Mouse (Mus musculus) myocyte (in vitro differentiated cells): Measurements from ENCODE around the gene Apbb1ip. TPM values are rescaled to one million over a fixed set of nuclear protein-coding genes. Genes with fewer than 3 reads are reported as not detected.

Experiments
- H3K27me3 ChIP-seq: one replicate; pipeline ENCODE4 v1.6.1; 2011; ENCODE audit not compliant: control insufficient read depth, insufficient read depth, insufficient read length
- H3K36me3 ChIP-seq: one replicate; pipeline ENCODE4 v1.6.1; 2011; ENCODE audit not compliant: control insufficient read depth, insufficient read depth
- H3K4me2 ChIP-seq: one replicate; pipeline ENCODE4 v1.6.1; 2011; ENCODE audit warnings: low read depth, control low read depth
- H3K4me3 ChIP-seq: one replicate; pipeline ENCODE4 v1.5.1; 2011; ENCODE audit warnings: mild to moderate bottlenecking, control low read depth, moderate library complexity
- H3K79me2 ChIP-seq: one replicate; pipeline ENCODE4 v1.6.1; 2011; ENCODE audit not compliant: control insufficient read depth, insufficient read depth
- H3ac ChIP-seq: one replicate; pipeline ENCODE4 v1.6.1; 2011; ENCODE audit not compliant: control insufficient read depth, insufficient read length
- CEBPB ChIP-seq: IDR thresholded peaks from 2 replicates; pipeline ENCODE4 v1.6.1; 2011; ENCODE audit warnings: mild to moderate bottlenecking, moderate library complexity; ENCODE audit not compliant: poor library complexity, insufficient read depth, severe bottlenecking
- E2F4 ChIP-seq: IDR thresholded peaks from one replicate; pipeline ENCODE4 v1.6.1; 2011; ENCODE audit warnings: mild to moderate bottlenecking, control low read depth, moderate library complexity; ENCODE audit not compliant: insufficient read depth
- MAX ChIP-seq: IDR thresholded peaks from one replicate; pipeline ENCODE4 v1.6.1; 2011; ENCODE audit warnings: low read depth, mild to moderate bottlenecking, control low read depth
- MYOD1 ChIP-seq, 3 experiments: IDR thresholded peaks; one replicate each; pipeline ENCODE4 v1.6.1; 2011; ENCODE audit warnings: control low read depth in 2 of 3, low read depth in 2 of 3, mild to moderate bottlenecking in 2 of 3, moderate library complexity in 1 of 3; ENCODE audit not compliant: insufficient read length in 2 of 3, control insufficient read depth in 1 of 3
- MYOG ChIP-seq, 3 experiments: IDR thresholded peaks; one replicate each; pipeline ENCODE4 v1.6.1; 2011; ENCODE audit warnings: control low read depth in 2 of 3, low read depth in 2 of 3, mild to moderate bottlenecking in 2 of 3; ENCODE audit not compliant: insufficient read length in 2 of 3, control insufficient read depth in 1 of 3, insufficient read depth in 1 of 3
- POLR2A ChIP-seq: IDR thresholded peaks from one replicate; pipeline ENCODE4 v1.6.1; 2011; ENCODE audit warnings: low read depth, mild to moderate bottlenecking, control low read depth, moderate library complexity; ENCODE audit not compliant: insufficient read length
- POLR2AphosphoS2 ChIP-seq: IDR thresholded peaks from one replicate; pipeline ENCODE4 v1.6.1; 2011; ENCODE audit warnings: low read depth, control low read depth; ENCODE audit not compliant: insufficient read length
- REST ChIP-seq: IDR thresholded peaks from one replicate; pipeline ENCODE4 v1.6.1; 2011; ENCODE audit warnings: mild to moderate bottlenecking, control low read depth, moderate library complexity; ENCODE audit not compliant: insufficient read depth, insufficient read length
- SRF ChIP-seq: IDR thresholded peaks from one replicate; pipeline ENCODE4 v1.6.1; 2011; ENCODE audit warnings: low read depth; ENCODE audit not compliant: control insufficient read depth, insufficient read length
- TCF12 ChIP-seq: IDR thresholded peaks from one replicate; pipeline ENCODE4 v1.6.1; 2011; ENCODE audit warnings: mild to moderate bottlenecking, control low read depth; ENCODE audit not compliant: poor library complexity, insufficient read depth, severe bottlenecking
- TCF3 ChIP-seq: IDR thresholded peaks from one replicate; pipeline ENCODE4 v1.6.1; 2011; ENCODE audit warnings: low read depth, control low read depth; ENCODE audit not compliant: insufficient read length
- USF1 ChIP-seq: IDR thresholded peaks from one replicate; pipeline ENCODE4 v1.6.1; 2011; ENCODE audit warnings: low read depth, mild to moderate bottlenecking, control low read depth, moderate library complexity
- polyA plus RNA-seq: library from polyadenylated mRNA; unstranded; fragments of >200 nt; fragmentation: generic; extraction: Trizol; gene quantifications from one replicate; pipeline ENCODE4 v1.2.1, GENCODE M21; 2012; ENCODE audit warnings: missing spikeins

The Apbb1ip gene
- polyA plus RNA-seq: 4.9 TPM

DNA sequence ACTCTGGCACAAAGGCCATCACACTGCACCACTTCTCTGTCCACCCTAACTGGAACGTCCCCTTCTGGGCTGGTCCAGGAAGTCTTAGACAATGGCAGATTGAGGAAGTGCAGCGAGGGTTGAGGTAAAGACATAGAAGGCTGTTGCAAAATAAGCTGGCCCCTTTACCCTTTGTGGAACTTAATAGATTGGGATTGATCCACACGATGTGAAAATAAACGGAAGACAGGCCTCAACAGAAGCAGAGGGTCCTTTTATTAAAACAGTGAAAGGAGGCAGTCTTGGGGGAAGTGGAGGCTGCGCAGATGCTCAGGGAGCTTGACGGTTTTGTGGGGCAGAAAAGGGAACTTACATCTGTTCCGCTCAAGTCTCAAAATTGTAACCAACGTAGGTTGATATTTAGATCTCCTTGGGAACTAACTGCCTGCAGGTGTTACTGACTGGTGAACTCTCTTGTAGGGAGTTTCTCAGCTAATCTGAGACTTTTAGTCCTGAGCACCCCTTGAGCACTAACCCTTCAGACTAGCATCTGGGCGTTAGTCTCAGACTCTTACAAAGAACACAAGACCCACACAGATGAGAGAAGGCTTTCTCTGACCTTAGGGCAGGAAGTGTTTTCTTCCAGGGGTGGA is at the start of gene Apbb1ip:
Gene Apbb1ip, plus strand, starts transcription at position 546 of the 632 bp plus-strand sequence.
- Histone ChIP-seq H3K4me3 (peak within 1 kb of the TSS; percentile 29), H3K79me2 (no peaks in the 10 kb centered on the region), H3K27me3 (no peaks in the 10 kb centered on the region), H3K36me3 (no peaks in the 10 kb centered on the region), H3K4me2 (peak within 1 kb of the TSS; percentile 68), H3ac (no peak within 1 kb of the TSS)
- TF ChIP-seq MYOG (IDR thresholded peaks at IDR 0.05; ENCODE audit: control insufficient read depth in 1 of 3, insufficient read depth in 1 of 3, insufficient read length in 2 of 3, low read depth in 2 of 3) (no peak), USF1 (no peak), SRF (no peak), E2F4 (no peak), TCF12 (no peak), POLR2A (no peak), REST (no peak), CEBPB (no peak), TCF3 (no peak), MYOD1 (IDR thresholded peaks at IDR 0.05; ENCODE audit: control insufficient read depth in 1 of 3, insufficient read length in 2 of 3, low read depth in 2 of 3) (no peak), MAX (no peak), POLR2AphosphoS2 (no peak)

- no peak overlapping the region for H3ac ChIP-seq
- no peak for TF ChIP-seq TCF12
- no peak for TF ChIP-seq MYOG (IDR thresholded peaks at IDR 0.05; ENCODE audit: control insufficient read depth in 1 of 3, insufficient read depth in 1 of 3, insufficient read length in 2 of 3, low read depth in 2 of 3)
- TF ChIP-seq TCF3: no peak
- TF ChIP-seq MYOD1 (IDR thresholded peaks at IDR 0.05; ENCODE audit: control insufficient read depth in 1 of 3, insufficient read length in 2 of 3, low read depth in 2 of 3): no peak
- no peak for TF ChIP-seq USF1
- TF ChIP-seq POLR2A: no peak
- no peak for TF ChIP-seq REST
- no peak for TF ChIP-seq POLR2AphosphoS2
- no peak for TF ChIP-seq SRF
- TF ChIP-seq E2F4: no peak
- TF ChIP-seq MAX: no peak
- no peak for TF ChIP-seq CEBPB
- H3K27me3 ChIP-seq: no peaks in the 10 kb centered on the region
- no peak overlapping the region for H3K4me3 ChIP-seq
- no peaks in the 10 kb centered on the region for H3K36me3 ChIP-seq
- no peaks in the 10 kb centered on the region for H3K79me2 ChIP-seq
- no peak overlapping the region for H3K4me2 ChIP-seq
These were observed 46.8 kb upstream of the Apbb1ip start for GRCm38 (mm10) chr2:22727113-22727512.

DNA sequence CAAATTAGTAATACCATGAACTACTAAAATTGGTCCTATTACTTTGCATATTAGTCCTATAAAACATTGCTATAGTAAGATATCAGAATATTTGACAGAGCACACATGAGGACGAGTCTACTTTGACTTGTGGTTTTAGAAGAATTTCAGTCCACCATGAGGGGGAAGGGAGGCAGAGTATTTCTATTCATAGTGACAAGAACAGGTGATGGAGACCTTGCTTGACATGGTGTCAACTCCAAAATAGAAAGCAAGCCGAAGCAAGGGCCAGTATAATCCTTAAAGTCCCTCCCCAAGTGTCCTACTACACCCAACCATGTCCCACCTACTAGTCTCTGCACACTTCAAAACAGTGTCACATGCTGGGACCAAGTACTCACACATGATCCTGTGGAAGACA is 37.8 kb upstream of the Apbb1ip start:
- Histone ChIP-seq H3K4me2 (no peak overlapping the region), H3K4me3 (no peak overlapping the region), H3ac (no peak overlapping the region), H3K36me3 (no peaks in the 10 kb centered on the region), H3K27me3 (no peaks in the 10 kb centered on the region), H3K79me2 (no peaks in the 10 kb centered on the region)
- peak; percentile 34 to 71 (median 61) for TF ChIP-seq MYOD1 (IDR thresholded peaks at IDR 0.05; ENCODE audit: control insufficient read depth in 1 of 3, insufficient read length in 2 of 3, low read depth in 2 of 3)
- no peak for TF ChIP-seq POLR2A
- TF ChIP-seq USF1: peak; percentile 24
- TF ChIP-seq MYOG (IDR thresholded peaks at IDR 0.05; ENCODE audit: control insufficient read depth in 1 of 3, insufficient read depth in 1 of 3, insufficient read length in 2 of 3, low read depth in 2 of 3): peak in 1 of 3 experiments; percentile 42

DNA sequence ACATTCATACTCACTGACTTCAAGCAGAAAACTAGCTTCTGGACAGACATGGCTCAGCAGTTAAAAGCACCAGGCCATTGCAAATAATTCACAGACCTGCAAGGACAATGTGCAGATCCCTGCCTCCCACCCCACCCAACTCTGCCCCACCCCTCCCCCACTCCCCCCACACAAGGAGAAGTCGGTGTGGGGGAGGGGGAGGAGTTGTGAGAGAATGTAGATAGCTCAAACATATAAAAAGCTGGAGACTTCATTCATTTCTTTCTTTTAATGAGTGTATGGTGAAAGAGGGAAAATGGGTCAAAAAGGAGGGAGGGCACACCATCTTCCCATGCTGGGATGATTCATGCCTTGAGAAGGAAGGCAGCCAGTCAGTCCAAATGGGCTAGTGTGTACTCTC is 34.5 kb upstream of the Apbb1ip start:
- Histone ChIP-seq H3K27me3 (no peaks in the 10 kb centered on the region), H3K79me2 (no peaks in the 10 kb centered on the region), H3K4me2 (no peak overlapping the region), H3ac (no peak overlapping the region), H3K36me3 (no peaks in the 10 kb centered on the region), H3K4me3 (no peak overlapping the region)
- TF ChIP-seq POLR2AphosphoS2: no peak
- no peak for TF ChIP-seq USF1
- TF ChIP-seq TCF12: no peak
- no peak for TF ChIP-seq E2F4
- TF ChIP-seq MYOG (IDR thresholded peaks at IDR 0.05; ENCODE audit: control insufficient read depth in 1 of 3, insufficient read depth in 1 of 3, insufficient read length in 2 of 3, low read depth in 2 of 3): no peak
- no peak for TF ChIP-seq MAX
- no peak for TF ChIP-seq REST
- no peak for TF ChIP-seq SRF
- no peak for TF ChIP-seq CEBPB
- no peak for TF ChIP-seq POLR2A
- TF ChIP-seq MYOD1 (IDR thresholded peaks at IDR 0.05; ENCODE audit: control insufficient read depth in 1 of 3, insufficient read length in 2 of 3, low read depth in 2 of 3): no peak
- TF ChIP-seq TCF3: no peak

GRCm38 (mm10) chr2:22740441-22740840 is 33.5 kb upstream of the Apbb1ip start:
- H3ac ChIP-seq: no peak overlapping the region
- H3K4me3 ChIP-seq: no peak overlapping the region
- no peak overlapping the region for H3K4me2 ChIP-seq
- no peaks in the 10 kb centered on the region for H3K36me3 ChIP-seq
- TF ChIP-seq POLR2AphosphoS2 (no peak), MYOD1 (IDR thresholded peaks at IDR 0.05; ENCODE audit: control insufficient read depth in 1 of 3, insufficient read length in 2 of 3, low read depth in 2 of 3) (no peak), REST (no peak), MYOG (IDR thresholded peaks at IDR 0.05; ENCODE audit: control insufficient read depth in 1 of 3, insufficient read depth in 1 of 3, insufficient read length in 2 of 3, low read depth in 2 of 3) (no peak), CEBPB (no peak), TCF3 (no peak), MAX (no peak), POLR2A (no peak), TCF12 (no peak)
- H3K27me3 ChIP-seq: no peaks in the 10 kb centered on the region
- H3K79me2 ChIP-seq: no peaks in the 10 kb centered on the region
